Mouse (Mus musculus) 3134 (cell line): ENCODE data around the gene Clec2d.
A peak's percentile ranks its signal among the peaks of the same experiment; 100 is the strongest.
"Not testable (repeated sequence)": the region's sequence is repeated elsewhere in the genome, so short reads cannot be mapped to it uniquely, and the experiment has no call there.

Source experiments
- DNase-seq: peaks from one replicate; pipeline ENCODE4 v3.0.0-alpha.2; 2011; ENCODE audit warnings: low spot score; ENCODE audit not compliant: insufficient read length; ENCODE audit errors: extremely low read depth

Gene Clec2d

GRCm38 (mm10) chr6:129186457-129187199 is 6.2 kb downstream of the Clec2d start:
- no peak for DNase-seq

- no peak for DNase-seq
Measured at GRCm38 (mm10) chr6:129187200-129187651, 6.8 kb downstream of the Clec2d start.

GRCm38 (mm10) chr6:129187816-129188215 is 7.4 kb downstream of the Clec2d start:
- not testable (repeated sequence) for DNase-seq

GRCm38 (mm10) chr6:129193431-129193830 is 13.0 kb downstream of the Clec2d start:
- DNase-seq: no peak

- DNase-seq: not testable (repeated sequence)
Measured at GRCm38 (mm10) chr6:129200066-129200465, 19.7 kb downstream of the Clec2d start.

- no peak for DNase-seq
Measured at GRCm38 (mm10) chr6:129202306-129202705, 21.9 kb downstream of the Clec2d start.

- no peak for DNase-seq
Measured at GRCm38 (mm10) chr6:129204342-129204741, 23.9 kb downstream of the Clec2d start.

GRCm38 (mm10) chr6:129204838-129205237 is 24.4 kb downstream of the Clec2d start:
- no peak for DNase-seq

GRCm38 (mm10) chr6:129208891-129209519 is 28.6 kb downstream of the Clec2d start:
- DNase-seq: no peak

- no peak for DNase-seq
Measured at GRCm38 (mm10) chr6:129209785-129210446, 29.5 kb downstream of the Clec2d start.

- DNase-seq: no peak
Measured at GRCm38 (mm10) chr6:129210447-129210790, 30.0 kb downstream of the Clec2d start.

- DNase-seq: no peak
Measured at GRCm38 (mm10) chr6:129212421-129213195, 32.2 kb downstream of the Clec2d start.

GRCm38 (mm10) chr6:129213497-129213896 is 33.1 kb downstream of the Clec2d start:
- no peak for DNase-seq

- no peak for DNase-seq
Measured at GRCm38 (mm10) chr6:129214263-129214662, 33.8 kb downstream of the Clec2d start.

- DNase-seq: no peak
Measured at GRCm38 (mm10) chr6:129215053-129215452, 34.6 kb downstream of the Clec2d start.

- DNase-seq: peak; percentile 56
Measured at GRCm38 (mm10) chr6:129215886-129216637, 35.6 kb downstream of the Clec2d start.

- DNase-seq: peak; percentile 15
Measured at GRCm38 (mm10) chr6:129216721-129217230, 36.4 kb downstream of the Clec2d start.

- no peak for DNase-seq
Measured at GRCm38 (mm10) chr6:129218191-129218696, 37.8 kb downstream of the Clec2d start.

- DNase-seq: no peak
Measured at GRCm38 (mm10) chr6:129219897-129220517, 39.6 kb downstream of the Clec2d start.
